Mouse (Mus musculus): Measurements from ENCODE around the gene Lce1c. TPM values are rescaled to one million over a fixed set of nuclear protein-coding genes. Genes with fewer than 3 reads are reported as not detected.

The Lce1c gene
- not detected in 2 replicates for total RNA-seq (2015)
- total RNA-seq (2017): not detected in 2 replicates

- ATAC-seq (replicated peaks; ENCODE audit: poor library complexity): no peak
Measured at GRCm38 (mm10) chr3:92678947-92679346, at the start of gene Lce1c. Gene Lce1c (plus strand): TSS chr3:92679247.

- no peak for ATAC-seq (replicated peaks; ENCODE audit: poor library complexity)
Measured at GRCm38 (mm10) chr3:92637745-92638652, 41.0 kb upstream of the Lce1c start.

- no peak for ATAC-seq (replicated peaks; ENCODE audit: poor library complexity)
Measured at GRCm38 (mm10) chr3:92638653-92638991, 40.4 kb upstream of the Lce1c start.

- no peak for ATAC-seq (replicated peaks; ENCODE audit: poor library complexity)
Measured at GRCm38 (mm10) chr3:92639854-92640253, 39.2 kb upstream of the Lce1c start.

GRCm38 (mm10) chr3:92648207-92648606, 30.8 kb upstream of the Lce1c start, which contains the start of gene Lce1a1:
Gene Lce1a1 (minus strand): TSS chr3:92648307.
- ATAC-seq (replicated peaks; ENCODE audit: poor library complexity): no peak

GRCm38 (mm10) chr3:92656826-92657225, 22.2 kb upstream of the Lce1c start, which contains the start of gene Lce1b:
Gene Lce1b (minus strand): TSS chr3:92656926.
- ATAC-seq (replicated peaks; ENCODE audit: poor library complexity): no peak

GRCm38 (mm10) chr3:92670215-92670614, 8.8 kb upstream of the Lce1c start, which contains the start of gene Lce1a2:
Gene Lce1a2 (minus strand): TSS chr3:92670315.
- ATAC-seq (replicated peaks; ENCODE audit: poor library complexity): no peak

GRCm38 (mm10) chr3:92687110-92687509, 8.1 kb downstream of the Lce1c start, which contains the start of gene Lce1d:
Gene Lce1d (minus strand): TSS chr3:92687210.
- ATAC-seq (replicated peaks; ENCODE audit: poor library complexity): no peak

- peak; percentile 69 for ATAC-seq (replicated peaks; ENCODE audit: poor library complexity)
Measured at GRCm38 (mm10) chr3:92689154-92689553, 10.1 kb downstream of the Lce1c start.

GRCm38 (mm10) chr3:92691688-92692087, 12.6 kb downstream of the Lce1c start:
- no peak for ATAC-seq (replicated peaks; ENCODE audit: poor library complexity)

GRCm38 (mm10) chr3:92694613-92695012, 15.6 kb downstream of the Lce1c start:
- ATAC-seq (replicated peaks; ENCODE audit: poor library complexity): no peak

GRCm38 (mm10) chr3:92708974-92709373, 29.9 kb downstream of the Lce1c start, which contains the start of gene Lce1e:
Gene Lce1e (minus strand): TSS chr3:92709074.
- no peak for ATAC-seq (replicated peaks; ENCODE audit: poor library complexity)

- no peak for ATAC-seq (replicated peaks; ENCODE audit: poor library complexity)
Measured at GRCm38 (mm10) chr3:92715122-92715521, 36.1 kb downstream of the Lce1c start.

GRCm38 (mm10) chr3:92720250-92720649, 41.2 kb downstream of the Lce1c start, which contains the start of gene Lce1f:
Gene Lce1f (minus strand): TSS chr3:92720350.
- ATAC-seq (replicated peaks; ENCODE audit: poor library complexity): no peak

GRCm38 (mm10) chr3:92722631-92723030, 43.6 kb downstream of the Lce1c start:
- no peak for ATAC-seq (replicated peaks; ENCODE audit: poor library complexity)

Other genes starting within 250 kb of the Lce1c start
- 9.5 and 12.2 TPM in 2 replicates for gene Gm9774, start 249.8 kb upstream of the Lce1c start, total RNA-seq (2015)
- gene Gm9774, start 249.8 kb upstream of the Lce1c start, total RNA-seq (2017): 1.7 and 1.9 TPM in 2 replicates
- not detected in 2 replicates for gene Sprr2k, start 246.7 kb upstream of the Lce1c start, total RNA-seq (2015)
- gene Sprr2k, start 246.7 kb upstream of the Lce1c start, total RNA-seq (2017): not detected in 2 replicates
- gene Sprr1b, start 240.5 kb upstream of the Lce1c start, total RNA-seq (2015): not detected in 2 replicates
- gene Sprr1b, start 240.5 kb upstream of the Lce1c start, total RNA-seq (2017): not detected in 2 replicates
- gene Sprr3, start 220.5 kb upstream of the Lce1c start, total RNA-seq (2015): not detected in 2 replicates
- gene Sprr3, start 220.5 kb upstream of the Lce1c start, total RNA-seq (2017): not detected in 2 replicates
- not detected in 2 replicates for gene Sprr1a, start 193.4 kb upstream of the Lce1c start, total RNA-seq (2015)
- not detected in 2 replicates for gene Sprr1a, start 193.4 kb upstream of the Lce1c start, total RNA-seq (2017)
- not detected in 2 replicates for gene Sprr4, start 178.8 kb upstream of the Lce1c start, total RNA-seq (2015)
- gene Sprr4, start 178.8 kb upstream of the Lce1c start, total RNA-seq (2017): not detected in 2 replicates
- gene 2310046K23Rik, start 144.7 kb upstream of the Lce1c start, total RNA-seq (2015): not detected in 2 replicates
- not detected in 2 replicates for gene 2310046K23Rik, start 144.7 kb upstream of the Lce1c start, total RNA-seq (2017)
- 0.22 TPM in 1 of 2 replicates, not detected in the other for gene Ivl, start 105.5 kb upstream of the Lce1c start, total RNA-seq (2015)
- 0.27 TPM in 1 of 2 replicates, not detected in the other for gene Ivl, start 105.5 kb upstream of the Lce1c start, total RNA-seq (2017)
- not detected in 2 replicates for gene Smcp, start 90.2 kb upstream of the Lce1c start, total RNA-seq (2015)
- gene Smcp, start 90.2 kb upstream of the Lce1c start, total RNA-seq (2017): not detected in 2 replicates
- gene 2210017I01Rik, start 71.8 kb upstream of the Lce1c start, total RNA-seq (2015): not detected in 2 replicates
- not detected in 2 replicates for gene 2210017I01Rik, start 71.8 kb upstream of the Lce1c start, total RNA-seq (2017)
- not detected in 2 replicates for gene Lce6a, start 57.6 kb upstream of the Lce1c start, total RNA-seq (2015)
- gene Lce6a, start 57.6 kb upstream of the Lce1c start, total RNA-seq (2017): not detected in 2 replicates
- gene Lce1a1, start 30.9 kb upstream of the Lce1c start, total RNA-seq (2015): not detected in 2 replicates
- not detected in 2 replicates for gene Lce1a1, start 30.9 kb upstream of the Lce1c start, total RNA-seq (2017)
- gene Lce1b, start 22.3 kb upstream of the Lce1c start, total RNA-seq (2015): not detected in 2 replicates
- gene Lce1b, start 22.3 kb upstream of the Lce1c start, total RNA-seq (2017): not detected in 2 replicates
- not detected in 2 replicates for gene Lce1a2, start 8.9 kb upstream of the Lce1c start, total RNA-seq (2015)
- not detected in 2 replicates for gene Lce1a2, start 8.9 kb upstream of the Lce1c start, total RNA-seq (2017)
- not detected in 2 replicates for gene Lce1d, start 8.0 kb downstream of the Lce1c start, total RNA-seq (2015)
- not detected in 2 replicates for gene Lce1d, start 8.0 kb downstream of the Lce1c start, total RNA-seq (2017)
- gene Lce1e, start 29.8 kb downstream of the Lce1c start, total RNA-seq (2015): not detected in 2 replicates
- not detected in 2 replicates for gene Lce1e, start 29.8 kb downstream of the Lce1c start, total RNA-seq (2017)
- gene Lce1f, start 41.1 kb downstream of the Lce1c start, total RNA-seq (2015): not detected in 2 replicates
- not detected in 2 replicates for gene Lce1f, start 41.1 kb downstream of the Lce1c start, total RNA-seq (2017)
- not detected in 2 replicates for gene Gm38119, start 59.8 kb downstream of the Lce1c start, total RNA-seq (2015)
- not detected in 2 replicates for gene Gm38119, start 59.8 kb downstream of the Lce1c start, total RNA-seq (2017)
- gene Lce1g, start 73.1 kb downstream of the Lce1c start, total RNA-seq (2015): not detected in 2 replicates
- gene Lce1g, start 73.1 kb downstream of the Lce1c start, total RNA-seq (2017): not detected in 2 replicates
- not detected in 2 replicates for gene Lce1h, start 85.8 kb downstream of the Lce1c start, total RNA-seq (2015)
- gene Lce1h, start 85.8 kb downstream of the Lce1c start, total RNA-seq (2017): not detected in 2 replicates
- gene Lce1i, start 99.7 kb downstream of the Lce1c start, total RNA-seq (2015): not detected in 2 replicates
- gene Lce1i, start 99.7 kb downstream of the Lce1c start, total RNA-seq (2017): not detected in 2 replicates
- gene Lce1j, start 111.3 kb downstream of the Lce1c start, total RNA-seq (2015): not detected in 2 replicates
- gene Lce1j, start 111.3 kb downstream of the Lce1c start, total RNA-seq (2017): not detected in 2 replicates
- gene Lce1k, start 128.6 kb downstream of the Lce1c start, total RNA-seq (2015): not detected in 2 replicates
- gene Lce1k, start 128.6 kb downstream of the Lce1c start, total RNA-seq (2017): not detected in 2 replicates
- not detected in 2 replicates for gene Kprp, start 148.0 kb downstream of the Lce1c start, total RNA-seq (2015)
- not detected in 2 replicates for gene Kprp, start 148.0 kb downstream of the Lce1c start, total RNA-seq (2017)
- gene Lce1l, start 172.0 kb downstream of the Lce1c start, total RNA-seq (2015): not detected in 2 replicates
- gene Lce1l, start 172.0 kb downstream of the Lce1c start, total RNA-seq (2017): not detected in 2 replicates
- not detected in 2 replicates for gene 2310050C09Rik, start 191.0 kb downstream of the Lce1c start, total RNA-seq (2015)
- not detected in 2 replicates for gene 2310050C09Rik, start 191.0 kb downstream of the Lce1c start, total RNA-seq (2017)
- gene Lce3a, start 247.0 kb downstream of the Lce1c start, total RNA-seq (2015): not detected in 2 replicates
- not detected in 2 replicates for gene Lce3a, start 247.0 kb downstream of the Lce1c start, total RNA-seq (2017)

Data from megakaryocyte progenitor cell, adult 5-6 weeks (primary cell).